Mouse (Mus musculus): ENCODE data around the gene Acad9. TPM values are rescaled to one million over a fixed set of nuclear protein-coding genes. Genes with fewer than 3 reads are reported as not detected.
"Not testable (repeated sequence)": the region's sequence is repeated elsewhere in the genome, so short reads cannot be mapped to it uniquely, and the experiment has no call there.

Gene Acad9
- total RNA-seq, 1 experiment from 2014 or later = 29.2 TPM

- no peak for ATAC-seq (replicated peaks; ENCODE audit: insufficient number of reproducible peaks, low FRiP score, low TSS enrichment, poor library complexity, severe bottlenecking)
Observed at GRCm38 (mm10) chr3:36082843-36083242, 17.1 kb downstream of the Acad9 start.

DNA sequence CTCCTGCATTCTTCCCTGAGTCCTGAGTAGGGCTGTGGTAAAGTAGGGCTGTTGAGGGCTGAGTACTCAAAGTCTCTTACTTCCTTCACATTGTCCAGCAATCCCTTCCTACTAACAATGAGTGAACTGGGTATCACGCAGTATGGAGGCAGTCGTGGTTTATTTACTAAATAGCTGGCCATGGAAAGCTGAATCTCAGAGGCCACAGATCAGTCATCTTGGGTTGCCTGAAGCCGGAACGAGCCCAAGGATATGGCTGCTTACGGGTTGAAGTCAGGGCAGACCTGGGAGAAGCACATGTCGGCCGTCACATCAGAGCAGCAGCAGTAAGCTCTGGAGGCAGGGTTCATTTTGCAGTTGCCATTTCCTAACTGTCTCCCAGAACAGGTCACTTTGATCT lies 17.6 kb downstream of the Acad9 start:
- no peak for ATAC-seq (replicated peaks; ENCODE audit: insufficient number of reproducible peaks, low FRiP score, low TSS enrichment, poor library complexity, severe bottlenecking)

GRCm38 (mm10) chr3:36085394-36085793 lies 19.6 kb downstream of the Acad9 start:
- ATAC-seq (replicated peaks; ENCODE audit: insufficient number of reproducible peaks, low FRiP score, low TSS enrichment, poor library complexity, severe bottlenecking) = no peak

GRCm38 (mm10) chr3:36087591-36087990 lies 21.8 kb downstream of the Acad9 start:
- ATAC-seq (replicated peaks; ENCODE audit: insufficient number of reproducible peaks, low FRiP score, low TSS enrichment, poor library complexity, severe bottlenecking) = no peak

DNA sequence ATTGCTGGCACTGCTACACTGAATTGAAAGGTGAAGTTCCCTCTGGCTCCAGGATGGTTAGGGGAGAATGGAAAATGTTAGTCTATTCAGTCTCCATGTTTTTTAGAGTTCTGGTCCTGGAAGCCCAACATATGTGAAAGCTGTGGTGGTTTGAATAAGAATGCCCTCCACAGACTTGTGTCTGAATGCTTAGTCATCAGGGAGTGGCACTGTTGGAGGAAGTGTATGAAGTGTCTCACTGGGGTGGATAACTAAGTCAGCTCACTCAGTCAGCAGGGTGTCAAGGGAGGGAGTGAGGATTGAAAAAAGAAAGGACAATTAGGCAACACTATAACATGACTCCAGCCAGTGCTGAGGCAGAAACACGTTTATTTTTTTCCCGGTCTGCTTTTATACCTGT lies 29.6 kb downstream of the Acad9 start:
- no peak for ATAC-seq (replicated peaks; ENCODE audit: insufficient number of reproducible peaks, low FRiP score, low TSS enrichment, poor library complexity, severe bottlenecking)

- no peak for ATAC-seq (replicated peaks; ENCODE audit: insufficient number of reproducible peaks, low FRiP score, low TSS enrichment, poor library complexity, severe bottlenecking)
Observed at GRCm38 (mm10) chr3:36116076-36116475, 50.3 kb downstream of the Acad9 start.

DNA sequence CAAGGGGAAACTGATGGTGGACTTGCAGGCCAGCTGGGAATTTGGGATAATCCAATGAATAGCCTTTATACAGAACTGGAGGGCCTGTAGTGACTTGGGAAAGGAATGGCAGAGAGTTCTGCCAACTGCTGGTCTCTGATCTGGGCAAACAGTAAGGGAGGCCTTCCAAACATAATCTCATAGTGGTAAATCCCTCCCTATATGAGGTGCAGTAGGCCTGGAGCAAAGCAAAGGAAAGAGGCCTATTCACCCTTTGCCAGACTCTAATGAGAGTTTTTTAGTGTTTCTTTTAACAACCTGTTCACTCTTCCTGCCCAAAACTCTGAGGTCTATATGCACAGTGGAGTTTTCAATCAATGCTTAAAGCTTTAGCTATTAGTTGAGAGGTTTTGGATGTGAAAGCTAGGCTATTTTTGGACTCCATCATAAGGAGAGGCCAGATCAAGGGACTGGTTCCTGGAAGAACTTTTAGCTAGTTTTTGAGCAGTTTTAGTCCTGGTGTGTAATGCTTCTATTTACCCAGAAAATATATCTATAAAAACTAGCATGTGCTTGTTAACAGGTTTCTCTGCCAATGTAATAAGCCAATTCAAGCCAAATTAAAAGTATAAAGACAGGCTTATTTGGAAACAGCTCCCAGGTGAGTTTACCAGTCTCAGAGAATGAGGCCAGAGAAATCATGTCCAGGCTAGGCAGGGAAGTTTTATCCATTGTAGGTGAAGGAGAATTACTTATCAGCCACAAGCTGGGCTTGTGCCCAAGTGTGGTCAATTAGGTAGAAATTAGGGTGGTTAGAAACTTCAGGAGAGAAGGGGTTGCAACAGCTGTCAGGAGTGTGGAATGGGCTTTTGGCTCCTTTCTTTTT lies 54.1 kb downstream of the Acad9 start:
- no peak for ATAC-seq (replicated peaks; ENCODE audit: insufficient number of reproducible peaks, low FRiP score, low TSS enrichment, poor library complexity, severe bottlenecking)

DNA sequence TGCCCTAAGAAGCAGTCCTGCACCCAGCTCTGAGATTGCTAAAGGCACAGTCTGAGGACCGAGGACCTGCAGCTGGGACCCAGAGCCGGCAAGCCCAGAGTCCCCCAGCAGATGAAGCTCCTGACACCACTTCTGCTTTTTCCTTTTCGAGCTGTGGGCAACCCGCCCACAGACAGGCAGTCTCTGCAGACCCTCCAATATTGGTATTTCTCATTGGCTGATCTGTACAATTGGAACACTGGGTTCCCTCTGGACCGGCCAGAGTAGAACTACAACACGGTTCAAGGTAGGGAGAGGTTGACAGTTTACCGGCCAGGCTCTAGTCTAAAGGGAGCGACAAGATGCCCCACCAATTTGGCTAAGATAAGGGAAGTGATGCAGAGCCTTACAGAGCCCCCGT lies 60.4 kb downstream of the Acad9 start:
- ATAC-seq (replicated peaks; ENCODE audit: insufficient number of reproducible peaks, low FRiP score, low TSS enrichment, poor library complexity, severe bottlenecking) = not testable (repeated sequence)

DNA sequence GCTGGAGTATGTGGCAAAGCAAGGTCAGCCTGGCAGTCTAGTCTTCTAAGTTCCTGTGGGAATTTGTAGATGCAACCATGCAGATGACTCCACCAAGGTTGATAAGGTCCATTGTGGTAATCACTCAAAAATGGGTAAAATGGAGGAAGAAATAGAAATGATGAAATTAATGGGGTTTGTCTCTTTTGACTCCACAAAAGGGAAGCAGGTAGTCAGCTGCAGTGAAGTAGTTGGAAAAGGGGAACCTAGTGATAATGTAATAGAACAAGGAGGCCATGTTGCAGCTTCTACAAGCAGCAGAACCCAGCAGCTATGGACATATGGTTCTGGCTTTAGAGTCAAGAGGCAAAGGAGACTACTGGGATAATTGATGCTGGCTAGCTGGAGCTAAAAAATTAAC lies 70.4 kb downstream of the Acad9 start:
- no peak for ATAC-seq (replicated peaks; ENCODE audit: insufficient number of reproducible peaks, low FRiP score, low TSS enrichment, poor library complexity, severe bottlenecking)

DNA sequence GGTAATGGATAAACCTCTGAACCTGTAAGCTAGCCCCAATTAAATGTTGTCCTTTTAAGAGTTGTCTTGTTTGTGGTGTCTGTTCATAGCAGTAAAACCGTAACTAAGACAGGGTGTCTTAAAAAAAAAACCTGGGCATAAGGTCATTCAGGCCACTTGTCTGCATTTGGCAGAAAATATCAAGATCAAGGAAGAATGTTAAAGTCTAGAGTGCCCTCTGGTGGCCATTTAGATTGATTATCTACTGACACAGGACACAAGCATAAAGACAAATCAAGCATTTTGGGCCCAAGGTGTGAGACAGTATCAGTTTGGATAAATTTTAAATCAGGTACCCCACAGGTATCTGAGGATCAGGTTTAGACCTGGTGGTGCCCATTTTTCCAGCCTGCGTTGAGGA lies 71.8 kb downstream of the Acad9 start:
- ATAC-seq (replicated peaks; ENCODE audit: insufficient number of reproducible peaks, low FRiP score, low TSS enrichment, poor library complexity, severe bottlenecking) = no peak

DNA sequence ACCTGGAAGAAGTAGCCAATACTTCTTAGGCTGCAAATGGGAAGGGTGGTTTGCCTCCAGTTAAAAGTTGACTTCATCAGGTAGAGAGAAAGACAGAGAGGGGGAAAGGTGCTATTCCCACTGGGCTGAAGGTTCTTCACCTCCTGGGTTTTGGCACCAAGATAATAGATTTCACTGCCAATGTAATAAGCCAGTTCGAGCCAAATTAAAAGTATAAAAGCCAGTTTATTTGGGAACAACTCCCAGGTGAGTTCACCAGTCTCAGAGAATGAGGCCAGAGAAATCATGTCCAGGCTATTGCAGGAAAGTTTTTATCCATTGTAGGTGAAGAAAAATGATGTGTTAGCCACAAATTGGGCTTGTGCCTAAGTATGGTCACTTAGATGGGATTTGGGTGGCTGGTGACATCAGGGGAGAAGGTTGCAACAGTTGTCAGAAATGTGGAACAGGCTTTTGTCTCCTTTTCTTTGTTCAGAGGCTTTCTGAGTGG lies 72.4 kb downstream of the Acad9 start:
- ATAC-seq (replicated peaks; ENCODE audit: insufficient number of reproducible peaks, low FRiP score, low TSS enrichment, poor library complexity, severe bottlenecking) = no peak

DNA sequence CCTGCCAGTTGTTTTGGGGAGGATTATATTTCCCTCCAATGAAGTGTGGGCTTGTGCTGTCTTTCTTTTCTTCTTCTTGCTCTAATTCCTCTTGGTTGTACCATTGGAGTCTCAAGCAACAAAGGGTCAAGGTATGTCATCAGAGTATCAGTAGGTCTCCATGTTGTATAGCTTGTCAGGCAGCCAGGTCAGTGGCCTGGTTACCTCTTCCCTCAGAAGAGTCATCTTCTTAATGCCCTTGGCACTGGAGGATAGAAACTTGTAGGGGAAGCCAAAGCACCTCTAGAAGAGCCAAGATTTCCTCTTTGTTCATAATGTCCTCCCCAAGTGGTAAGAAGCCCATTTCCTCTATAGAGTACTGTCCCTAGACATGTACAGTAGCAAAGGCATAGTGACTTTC lies 73.2 kb downstream of the Acad9 start:
- ATAC-seq (replicated peaks; ENCODE audit: insufficient number of reproducible peaks, low FRiP score, low TSS enrichment, poor library complexity, severe bottlenecking) = no peak

Other genes with a start within 250 kb of the Acad9 start
- gene Dcun1d1, start 128.5 kb upstream of the Acad9 start, total RNA-seq (2017) = 153 to 202 TPM (median 172 TPM) in 3 replicates
- 1.2 to 13.1 TPM (median 11.5 TPM) in 3 replicates for gene Mccc1, start 65.3 kb upstream of the Acad9 start, total RNA-seq (2017)
- not detected in 3 replicates for gene Ccdc144b, start 12.4 kb upstream of the Acad9 start, total RNA-seq (2017)
- gene D3Ertd254e, start 85.0 kb downstream of the Acad9 start, total RNA-seq (2017) = 1.2 to 3.4 TPM (median 3.0 TPM) in 3 replicates
- gene Qrfpr, start 156.3 kb downstream of the Acad9 start, total RNA-seq (2017) = not detected in 3 replicates